Mouse (Mus musculus): ENCODE data around the gene Nobox. TPM values are rescaled to one million over a fixed set of nuclear protein-coding genes. Genes with fewer than 3 reads are reported as not detected.

Gene Nobox
- total RNA-seq (2023), result not detected

GRCm38 (mm10) chr6:43309454-43309853, at the start of gene Nobox:
Gene Nobox, minus strand, starts transcription at chr6:43309554.

GRCm38 (mm10) chr6:43265363-43266041, 43.9 kb downstream of the Nobox start, which contains the start of gene Arhgef5:
Gene Arhgef5, plus strand, starts transcription at chr6:43265582.

Other genes with a start within 250 kb of the Nobox start
- not detected for gene Olfr441, start 203.2 kb downstream of the Nobox start, total RNA-seq (2023)
- gene Olfr237-ps1, start 163.0 kb downstream of the Nobox start, total RNA-seq (2023), result not detected
- not detected for gene Olfr437, start 146.3 kb downstream of the Nobox start, total RNA-seq (2023)
- gene Olfr13, start 137.4 kb downstream of the Nobox start, total RNA-seq (2023), result not detected
- not detected for gene Olfr435, start 112.4 kb downstream of the Nobox start, total RNA-seq (2023)
- gene Olfr434, start 96.5 kb downstream of the Nobox start, total RNA-seq (2023), result not detected
- not detected for gene Olfr47, start 78.0 kb downstream of the Nobox start, total RNA-seq (2023)
- 1.6 TPM for gene Arhgef5, start 44.0 kb downstream of the Nobox start, total RNA-seq (2023)